Mouse (Mus musculus) megakaryocyte progenitor cell, adult 5-6 weeks (primary cell): Measurements from ENCODE around the gene Slc31a1. TPM values are rescaled to one million over a fixed set of nuclear protein-coding genes. Genes with fewer than 3 reads are reported as not detected.

ENCODE experiments used
- ATAC-seq: replicated peaks from 2 replicates; pipeline ENCODE4 v1.8.0; 2016; ENCODE audit warnings: mild to moderate bottlenecking, moderate TSS enrichment, inconsistent platforms; ENCODE audit not compliant: poor library complexity
- total RNA-seq, 2 experiments: library from RNA; stranded (forward) in 1 of 2; stranded (reverse) in 1 of 2; fragments of 157-497, 149-512 nt in 1 of 2; fragments of 200-1000 nt in 1 of 2; gene quantifications; 2 replicates each; pipeline versions ENCODE4 v1.2.3 to v1.2.4; 2015 to 2017

Gene Slc31a1
- total RNA-seq, 2 experiments from 2014 or later, result 18.9 to 19.3 TPM

- no peak for ATAC-seq
These were observed 80.5 kb downstream of the Slc31a1 start for GRCm38 (mm10) chr4:62440986-62441385.

Other genes starting within 250 kb of the Slc31a1 start
- not detected in 2 replicates for gene Mup21, start 209.9 kb upstream of the Slc31a1 start, total RNA-seq (2015)
- gene Mup21, start 209.9 kb upstream of the Slc31a1 start, total RNA-seq (2017), result not detected in 2 replicates
- 0.54 TPM in 1 of 2 replicates, not detected in the other for gene Zfp37, start 129.7 kb upstream of the Slc31a1 start, total RNA-seq (2015)
- not detected in 2 replicates for gene Zfp37, start 129.7 kb upstream of the Slc31a1 start, total RNA-seq (2017)
- 16.9 and 21.8 TPM in 2 replicates for gene Slc31a2, start 98.2 kb upstream of the Slc31a1 start, total RNA-seq (2015)
- gene Slc31a2, start 98.2 kb upstream of the Slc31a1 start, total RNA-seq (2017), result 18.6 and 23.0 TPM in 2 replicates
- 22.1 and 24.8 TPM in 2 replicates for gene Fkbp15, start 179 bp upstream of the Slc31a1 start, total RNA-seq (2015)
- gene Fkbp15, start 179 bp upstream of the Slc31a1 start, total RNA-seq (2017), result 41.4 and 49.9 TPM in 2 replicates
- gene Cdc26, start 47.9 kb downstream of the Slc31a1 start, total RNA-seq (2015), result 166 and 206 TPM in 2 replicates
- gene Cdc26, start 47.9 kb downstream of the Slc31a1 start, total RNA-seq (2017), result 134 and 150 TPM in 2 replicates
- gene Prpf4, start 48.1 kb downstream of the Slc31a1 start, total RNA-seq (2015), result 14.8 and 16.7 TPM in 2 replicates
- 14.4 and 15.9 TPM in 2 replicates for gene Prpf4, start 48.1 kb downstream of the Slc31a1 start, total RNA-seq (2017)
- not detected in 2 replicates for gene Rnf183, start 74.5 kb downstream of the Slc31a1 start, total RNA-seq (2015)
- not detected in 2 replicates for gene Rnf183, start 74.5 kb downstream of the Slc31a1 start, total RNA-seq (2017)
- 0.95 and 1.2 TPM in 2 replicates for gene Wdr31, start 110.2 kb downstream of the Slc31a1 start, total RNA-seq (2015)
- gene Wdr31, start 110.2 kb downstream of the Slc31a1 start, total RNA-seq (2017), result 0.50 and 1.5 TPM in 2 replicates
- gene Bspry, start 119.3 kb downstream of the Slc31a1 start, total RNA-seq (2015), result not detected in 2 replicates
- gene Bspry, start 119.3 kb downstream of the Slc31a1 start, total RNA-seq (2017), result not detected in 2 replicates
- 1.1 and 3.3 TPM in 2 replicates for gene Hdhd3, start 142.7 kb downstream of the Slc31a1 start, total RNA-seq (2015)
- 0.92 and 2.5 TPM in 2 replicates for gene Hdhd3, start 142.7 kb downstream of the Slc31a1 start, total RNA-seq (2017)
- gene Alad, start 159.2 kb downstream of the Slc31a1 start, total RNA-seq (2015), result 33.6 and 50.9 TPM in 2 replicates
- gene Alad, start 159.2 kb downstream of the Slc31a1 start, total RNA-seq (2017), result 24.1 and 25.0 TPM in 2 replicates
- 56.8 and 60.9 TPM in 2 replicates for gene Pole3, start 164.3 kb downstream of the Slc31a1 start, total RNA-seq (2015)
- gene Pole3, start 164.3 kb downstream of the Slc31a1 start, total RNA-seq (2017), result 80.7 TPM in 2 replicates
- gene 4933430I17Rik, start 164.6 kb downstream of the Slc31a1 start, total RNA-seq (2015), result 0.27 TPM in 1 of 2 replicates, not detected in the other
- gene 4933430I17Rik, start 164.6 kb downstream of the Slc31a1 start, total RNA-seq (2017), result 0.08 and 1.4 TPM in 2 replicates
- gene Rgs3, start 199.1 kb downstream of the Slc31a1 start, total RNA-seq (2015), result 4.2 and 5.2 TPM in 2 replicates
- gene Rgs3, start 199.1 kb downstream of the Slc31a1 start, total RNA-seq (2017), result 9.7 and 10.8 TPM in 2 replicates